Mouse (Mus musculus): ENCODE measurements around the gene Btk. TPM values are rescaled to one million over a fixed set of nuclear protein-coding genes. Genes with fewer than 3 reads are reported as not detected.

Btk gene
- total RNA-seq (2022), result under 1 TPM in 2 of 4 experiments, not detected in 2; 0.22 to 0.27 TPM

DNA sequence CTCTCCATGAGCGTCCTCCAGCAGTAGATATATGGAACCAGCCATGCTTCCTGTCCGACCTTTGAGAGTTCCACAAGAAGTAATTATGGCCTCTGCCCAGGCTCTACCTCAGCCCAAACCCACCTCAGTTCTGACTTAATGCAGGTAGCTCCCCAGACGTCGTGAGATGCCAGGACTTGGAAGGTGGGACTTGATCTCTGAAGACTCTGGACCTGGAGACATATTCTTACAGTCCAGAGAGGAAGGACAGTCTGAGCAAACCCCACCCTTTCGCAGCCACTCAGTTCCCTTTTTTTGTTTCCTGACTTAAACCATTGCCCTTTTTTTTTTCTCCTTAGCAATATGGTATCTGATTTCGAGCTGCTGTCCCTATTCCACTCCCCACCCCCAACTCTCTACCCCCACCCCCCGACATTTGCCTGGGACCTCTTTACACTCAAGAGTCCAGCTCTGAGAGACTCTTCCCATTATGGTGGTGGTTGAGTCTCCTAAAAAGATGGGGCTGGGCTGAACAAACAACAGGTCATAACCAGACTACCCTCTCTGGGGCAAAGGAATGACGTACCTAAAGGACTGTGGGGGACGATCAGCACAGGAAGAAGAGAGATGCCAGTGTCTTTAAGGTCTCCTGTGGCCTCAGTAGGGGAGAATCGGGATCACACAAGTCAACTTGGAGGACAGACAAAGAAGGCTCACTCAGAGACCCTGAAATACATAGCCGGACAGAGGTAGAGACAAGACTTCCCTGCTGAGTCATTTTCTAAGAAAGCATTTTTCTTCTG, at the start of gene Btk:
Gene Btk, minus strand, starts transcription at position 683 of the 782 bp plus-strand sequence.
- no peak for DNase-seq (ENCODE audit: low spot score in 2 of 2)

DNA sequence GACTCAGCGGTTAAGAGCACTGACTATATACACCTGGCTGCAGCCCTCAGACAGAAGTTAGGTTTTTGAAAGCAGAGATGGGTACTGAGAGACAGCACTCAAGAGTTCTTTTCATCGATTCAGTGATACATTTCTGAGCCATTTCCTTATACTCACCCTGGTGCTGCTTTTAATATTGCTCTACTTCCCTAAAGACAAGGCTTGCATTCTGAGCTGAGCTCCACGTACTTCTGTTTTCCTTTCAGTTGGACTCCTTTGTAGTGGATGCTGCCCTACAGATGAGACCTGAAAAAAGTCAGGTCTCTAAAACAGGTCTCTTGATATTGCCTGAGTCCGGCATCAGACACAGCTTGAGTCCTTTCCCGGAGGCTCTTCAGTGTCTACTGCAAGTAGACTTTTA, 49.3 kb upstream of the Btk start:
- DNase-seq (ENCODE audit: low spot score in 2 of 2), result no peak

DNA sequence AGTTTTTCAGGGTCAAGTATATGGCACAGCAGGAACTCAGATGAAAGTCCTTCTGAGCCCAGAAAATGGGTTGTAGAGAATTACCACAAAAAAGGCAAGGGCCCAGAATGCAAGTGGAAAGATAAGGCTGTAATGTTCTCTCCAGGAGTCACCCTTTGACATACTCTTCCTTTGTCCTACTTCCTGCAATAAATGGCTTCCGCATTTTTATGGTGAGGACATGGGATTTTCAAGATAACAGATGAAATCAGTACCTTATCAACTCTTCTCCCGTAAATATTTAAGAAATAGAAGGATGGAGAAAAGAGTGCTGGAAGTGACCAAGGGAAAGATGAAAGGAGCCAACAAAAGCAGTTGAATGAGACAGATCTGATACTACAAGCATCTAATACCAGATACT, 44.8 kb upstream of the Btk start:
- no peak for DNase-seq (ENCODE audit: low spot score in 2 of 2)

DNA sequence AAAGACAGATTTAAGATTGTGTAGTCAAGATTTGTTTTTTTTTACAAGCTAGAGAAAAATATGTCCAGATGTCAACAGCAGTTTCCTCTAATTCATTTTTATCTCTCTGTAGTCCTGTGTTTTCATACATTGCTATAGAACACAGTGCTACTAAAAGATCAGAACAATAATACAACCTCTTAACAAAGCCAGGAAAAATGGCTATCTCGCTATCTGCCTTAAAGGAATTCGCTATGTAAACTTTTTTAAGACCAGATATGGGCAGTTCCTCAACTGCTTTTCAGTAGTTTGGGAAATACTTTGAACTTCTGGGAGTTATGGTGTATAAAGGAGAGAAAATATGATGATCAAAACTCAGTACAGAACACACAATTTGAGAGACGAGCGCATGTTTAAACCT, 40.0 kb upstream of the Btk start:
- DNase-seq (ENCODE audit: low spot score in 2 of 2), result no peak

DNA sequence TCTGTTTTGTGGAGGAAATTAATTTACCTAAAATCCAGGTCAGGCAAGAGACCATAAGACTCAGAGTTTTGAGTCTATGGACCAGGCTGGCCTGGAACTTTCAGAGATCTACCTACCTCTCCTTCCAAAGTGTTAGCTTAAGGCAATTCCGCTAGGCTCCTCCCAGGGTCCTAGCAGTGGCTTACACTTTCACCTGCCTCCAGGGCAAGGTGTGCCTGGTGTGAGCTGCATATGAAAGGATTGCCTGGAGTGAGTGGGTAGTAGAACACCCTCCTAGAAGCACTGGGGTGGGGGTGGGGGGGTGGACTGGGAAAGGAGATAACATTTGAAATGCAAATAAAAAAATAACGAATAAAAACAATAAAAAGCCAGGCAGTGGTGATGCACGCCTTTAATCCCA, 38.3 kb upstream of the Btk start:
- DNase-seq (ENCODE audit: low spot score in 2 of 2), result no peak

DNA sequence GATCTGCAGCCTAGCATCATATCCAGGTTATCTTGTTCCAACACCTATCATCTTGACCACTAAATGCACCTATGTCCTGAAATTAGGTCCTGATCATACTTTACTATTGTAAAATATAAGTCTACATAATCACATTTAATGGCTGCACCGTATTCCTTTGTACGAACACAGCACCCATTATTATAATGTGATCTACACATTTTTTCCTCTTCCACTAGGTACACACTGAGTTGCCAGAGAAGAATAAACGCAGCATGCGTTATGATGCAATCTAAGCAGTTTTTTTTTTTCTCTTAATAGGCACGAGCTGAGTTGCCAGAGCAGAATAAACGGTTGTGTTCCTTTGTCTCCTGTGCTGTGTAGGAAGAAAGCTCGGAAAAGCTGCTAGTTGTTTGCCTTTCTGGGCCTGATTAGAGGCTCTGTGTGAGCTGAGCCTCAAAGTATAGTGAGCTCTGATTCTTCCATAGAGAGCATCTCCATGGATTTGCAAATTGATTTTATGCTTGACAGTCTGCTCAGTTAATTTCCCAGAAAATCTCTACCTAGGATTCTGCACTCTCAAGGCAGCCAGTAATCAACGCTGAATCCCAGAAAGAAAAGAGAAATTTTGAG, 37.0 kb upstream of the Btk start:
- DNase-seq (ENCODE audit: low spot score in 2 of 2), result no peak

DNA sequence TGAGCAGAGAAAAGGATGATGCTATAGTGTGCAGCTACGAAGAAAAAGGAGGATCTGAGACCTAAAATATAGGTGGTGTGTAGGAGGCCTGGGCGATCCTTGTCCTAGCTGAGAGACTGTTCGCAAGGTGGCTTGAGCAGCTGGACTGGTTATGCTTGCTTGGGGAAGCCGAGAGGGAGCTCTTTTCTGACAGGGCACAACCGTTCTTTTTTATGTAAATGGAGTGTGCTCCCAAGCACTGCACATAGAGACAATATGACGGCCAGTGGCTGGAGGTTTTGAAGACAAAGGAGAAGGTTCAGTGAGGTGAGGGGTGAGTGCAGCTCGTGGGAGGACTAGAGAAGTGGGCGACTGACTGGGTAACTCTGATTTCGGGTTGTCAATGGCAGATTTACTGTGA, 36.3 kb upstream of the Btk start:
- DNase-seq (ENCODE audit: low spot score in 2 of 2), result no peak

DNA sequence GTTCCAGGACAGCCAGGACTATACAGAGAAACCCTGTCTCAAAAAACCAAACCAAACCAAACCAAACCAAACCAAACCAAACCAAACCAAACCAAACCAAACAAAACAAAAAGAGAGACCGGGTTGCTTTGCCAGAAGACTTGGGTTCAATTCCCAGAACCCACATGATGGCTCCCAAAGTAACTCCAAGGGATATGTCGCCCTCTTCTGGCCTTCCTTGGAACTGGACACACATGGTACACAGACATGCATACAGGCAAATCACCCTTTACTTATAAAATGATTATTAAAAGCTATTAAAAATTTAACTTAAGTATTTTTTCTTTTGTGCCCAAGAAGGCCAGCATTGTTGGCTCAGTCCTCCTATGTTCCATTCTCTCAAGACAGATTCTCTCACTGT, 30.9 kb upstream of the Btk start:
- DNase-seq (ENCODE audit: low spot score in 2 of 2), result no peak

DNA sequence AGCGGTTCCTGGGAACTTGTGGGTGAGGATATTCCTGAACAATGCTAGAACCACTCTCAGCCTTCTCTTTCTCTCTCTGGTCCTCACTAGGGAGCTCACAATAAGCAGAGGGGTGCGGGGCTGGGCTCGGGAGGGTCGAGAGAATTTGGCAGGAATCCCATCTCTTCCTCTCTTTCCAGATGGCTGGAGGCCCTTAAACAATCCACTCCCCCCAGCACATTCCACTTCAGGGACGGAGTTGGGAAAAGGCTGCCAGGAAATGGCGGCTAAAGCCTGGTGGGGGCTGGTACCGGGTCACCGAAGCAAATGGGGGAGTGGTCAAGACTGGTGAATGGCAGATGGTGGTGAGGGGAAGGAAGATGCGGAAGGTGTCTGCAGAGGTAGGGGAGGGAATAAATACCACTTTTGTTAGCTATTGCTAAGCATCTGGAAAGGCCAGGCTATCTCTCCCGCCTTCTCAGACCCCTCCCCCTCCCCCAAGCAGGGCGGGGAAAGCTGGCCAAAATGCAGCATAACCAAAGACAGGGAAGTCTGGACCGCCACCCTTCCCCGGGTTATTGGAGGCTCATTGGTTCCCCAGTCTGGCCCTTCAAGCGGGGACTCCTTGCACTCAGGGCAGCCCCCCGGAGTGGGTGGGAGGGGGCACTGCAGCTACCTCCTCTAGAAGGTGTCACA, 29.1 kb upstream of the Btk start:
- DNase-seq (ENCODE audit: low spot score in 2 of 2), result peak; percentile 5 to 28

DNA sequence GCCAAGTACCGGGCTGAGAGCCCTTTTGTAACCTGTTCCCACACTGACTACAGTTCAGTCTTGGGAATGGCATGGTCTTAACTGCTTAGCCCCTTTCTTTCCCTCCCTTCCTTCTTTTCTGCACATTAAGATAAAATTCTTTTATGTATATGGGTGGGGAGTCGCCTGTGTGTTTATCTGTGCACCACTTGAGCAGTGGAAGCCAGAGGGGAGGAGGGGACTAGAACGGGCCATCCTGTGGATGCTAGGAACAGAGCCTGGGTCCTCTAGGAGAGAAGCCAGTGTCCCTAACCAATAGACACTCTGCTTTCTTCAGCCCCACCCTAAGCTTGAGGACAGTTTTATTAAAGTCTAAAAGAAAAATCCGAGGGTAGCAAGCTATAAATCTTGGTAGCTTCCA, 27.6 kb upstream of the Btk start:
- DNase-seq (ENCODE audit: low spot score in 2 of 2), result no peak

DNA sequence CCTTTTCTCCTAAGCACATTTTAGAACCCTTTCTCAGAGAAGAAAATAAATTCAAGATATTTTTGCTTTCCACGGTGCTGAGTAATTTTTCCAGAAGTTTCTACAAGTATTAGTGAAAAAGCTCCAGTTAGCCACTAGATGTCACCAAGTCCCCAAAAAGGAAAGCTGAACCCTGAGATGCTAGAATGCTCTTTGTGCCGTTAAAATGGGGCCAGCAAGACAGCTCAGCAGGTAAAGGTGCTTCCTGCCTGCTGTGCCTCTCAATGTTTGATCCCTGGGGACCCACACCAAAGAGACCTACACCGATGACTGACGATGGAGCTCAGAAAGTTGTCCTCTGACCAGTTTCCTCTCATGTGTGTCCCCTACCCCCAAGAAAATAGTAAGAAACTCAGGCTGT, 26.1 kb upstream of the Btk start:
- no peak for DNase-seq (ENCODE audit: low spot score in 2 of 2)

DNA sequence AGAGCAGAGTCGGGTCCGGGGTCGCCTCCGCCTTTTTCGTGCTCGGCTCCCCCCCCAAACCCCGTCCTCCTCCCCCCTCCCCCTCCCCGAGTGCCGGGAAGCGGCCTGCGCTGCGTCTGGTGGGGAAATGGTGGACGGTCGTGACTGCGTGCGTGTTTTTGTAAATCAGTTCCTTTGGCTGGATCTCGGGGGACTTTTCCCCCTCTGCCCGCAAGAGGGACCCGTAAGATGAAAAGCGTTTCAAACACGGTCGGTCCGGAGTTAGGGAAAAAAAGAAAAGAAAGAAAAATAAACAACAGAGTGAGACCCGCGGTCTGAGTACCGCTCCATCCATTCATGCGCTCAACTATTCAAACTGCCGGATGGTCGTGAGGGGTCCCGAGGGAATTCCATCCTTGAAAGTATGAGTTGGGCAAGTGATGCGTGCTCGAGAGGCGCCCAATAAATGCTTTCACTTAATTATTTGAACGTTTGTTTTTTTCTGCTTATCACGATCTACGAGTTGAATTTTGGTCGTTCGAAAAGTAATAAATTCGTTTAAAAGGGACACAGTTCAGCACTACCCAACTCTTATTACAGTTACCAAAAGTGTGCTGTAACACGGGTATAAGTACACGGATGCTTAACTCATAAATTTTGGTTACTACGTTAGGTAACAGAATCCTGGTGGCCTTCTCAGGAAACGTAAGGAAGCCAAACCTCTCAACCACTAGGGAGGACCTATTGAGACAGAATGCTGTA, 18.2 kb upstream of the Btk start:
- DNase-seq (ENCODE audit: low spot score in 2 of 2), result no peak

DNA sequence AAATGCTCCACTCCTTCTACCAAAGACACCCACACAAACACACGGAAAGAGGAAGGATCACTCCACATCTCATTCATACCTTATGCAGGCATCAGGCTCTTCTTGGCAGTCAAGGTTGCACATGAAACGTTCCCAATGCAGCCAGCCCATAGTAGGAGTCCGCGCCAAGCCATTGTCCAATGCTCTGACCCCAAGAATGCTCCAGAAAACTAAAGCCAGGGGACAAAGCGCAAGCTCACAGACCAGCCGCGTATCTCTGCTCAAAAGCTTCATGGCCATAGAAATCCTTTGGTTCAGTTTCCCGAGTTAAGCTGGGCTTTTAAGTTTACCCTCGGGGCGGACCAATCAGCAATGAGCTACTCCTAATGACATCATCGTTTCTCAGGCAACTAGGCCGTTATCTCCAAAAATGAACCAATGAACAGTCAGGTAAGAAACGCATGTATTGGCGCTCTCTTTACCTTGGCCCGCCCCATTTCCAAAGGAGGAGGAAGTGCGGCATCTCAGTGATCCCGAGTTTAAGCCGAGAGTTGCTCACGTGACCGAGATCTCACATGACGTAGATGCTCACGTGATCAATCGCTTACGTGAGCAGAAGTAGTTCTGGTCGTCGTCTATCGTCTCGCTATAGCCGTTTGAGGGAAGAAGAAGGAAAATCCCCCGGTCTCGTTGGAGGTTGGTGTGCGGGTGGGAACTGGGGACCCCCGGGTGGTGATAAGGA, 17.4 kb upstream of the Btk start, which contains the start of the genes Gla and Hnrnph2:
Gene Gla, minus strand, starts transcription at position 467 of the 721 bp plus-strand sequence.
Gene Hnrnph2, plus strand, starts transcription at position 521 of the 721 bp plus-strand sequence.
- DNase-seq (ENCODE audit: low spot score in 2 of 2), result peak; percentile 85 to 89

DNA sequence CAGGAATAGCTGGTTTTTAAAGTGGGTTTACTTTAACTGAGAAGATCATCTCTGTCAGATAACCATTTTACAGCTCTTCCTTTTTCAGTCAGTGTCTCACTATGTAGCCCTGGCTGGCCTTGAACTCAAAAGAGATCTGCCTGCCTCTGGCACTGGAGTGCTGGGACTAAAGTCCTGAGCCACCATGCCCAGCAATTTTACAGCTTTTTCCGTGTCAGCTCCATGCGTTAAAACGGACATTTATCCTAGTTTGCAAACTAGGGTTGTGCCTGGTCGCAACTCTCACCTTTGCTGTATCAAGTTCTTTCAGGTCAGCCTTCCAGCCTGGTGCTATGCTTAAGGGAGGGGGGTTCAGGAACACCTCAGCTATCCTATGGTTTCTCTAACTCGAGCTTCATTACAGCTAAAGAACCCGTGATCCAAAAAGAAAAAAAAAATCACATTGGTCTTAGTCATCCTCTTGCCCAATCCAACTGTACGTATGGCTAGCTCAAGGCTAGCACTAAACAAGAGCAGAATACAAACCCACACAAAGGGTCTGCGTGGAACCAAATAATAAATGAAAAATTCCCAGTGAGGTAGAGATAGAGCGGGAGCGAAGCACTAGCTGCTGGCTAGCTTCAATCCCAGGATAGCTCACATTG, 16.7 kb upstream of the Btk start:
- DNase-seq (ENCODE audit: low spot score in 2 of 2), result no peak

DNA sequence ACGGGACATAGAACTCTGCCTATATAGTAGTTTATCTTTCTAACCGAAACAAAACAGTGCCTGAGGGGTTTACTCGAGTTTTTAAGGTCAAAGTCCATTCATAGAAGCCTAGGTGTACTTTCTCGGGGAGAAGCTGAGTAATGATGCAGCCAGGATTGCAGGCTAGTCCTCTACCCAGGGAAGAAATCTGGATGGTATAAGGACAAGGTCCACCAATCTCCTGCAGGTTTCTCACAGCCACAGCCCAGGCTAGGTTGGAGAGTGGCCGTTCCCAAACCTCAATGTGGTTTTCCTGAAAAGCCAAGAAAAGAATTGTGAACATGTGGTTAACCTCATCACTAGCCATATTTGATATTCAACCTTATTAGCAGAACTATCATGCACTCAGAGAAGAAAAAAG, 6.5 kb upstream of the Btk start:
- DNase-seq (ENCODE audit: low spot score in 2 of 2), result no peak

DNA sequence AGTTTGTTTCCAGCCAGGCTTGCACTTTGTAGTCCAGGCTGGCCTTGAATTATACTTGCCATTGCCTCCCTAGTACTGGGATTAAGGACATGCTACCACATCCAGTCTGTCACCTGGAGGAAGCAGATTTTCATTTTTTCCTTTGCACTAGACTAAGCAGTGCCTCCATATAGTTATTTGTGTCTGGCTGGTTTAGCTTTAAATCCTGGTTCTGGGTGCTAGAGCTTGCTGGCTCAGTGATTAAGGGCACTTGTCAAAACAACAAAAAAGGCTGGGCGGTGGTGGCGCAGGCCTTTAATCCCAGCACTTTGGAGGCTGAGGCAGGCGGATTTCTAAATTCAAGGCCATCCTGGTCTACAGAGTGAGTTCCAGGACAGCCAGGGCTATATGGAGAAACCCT, 5.6 kb upstream of the Btk start:
- DNase-seq (ENCODE audit: low spot score in 2 of 2), result no peak

DNA sequence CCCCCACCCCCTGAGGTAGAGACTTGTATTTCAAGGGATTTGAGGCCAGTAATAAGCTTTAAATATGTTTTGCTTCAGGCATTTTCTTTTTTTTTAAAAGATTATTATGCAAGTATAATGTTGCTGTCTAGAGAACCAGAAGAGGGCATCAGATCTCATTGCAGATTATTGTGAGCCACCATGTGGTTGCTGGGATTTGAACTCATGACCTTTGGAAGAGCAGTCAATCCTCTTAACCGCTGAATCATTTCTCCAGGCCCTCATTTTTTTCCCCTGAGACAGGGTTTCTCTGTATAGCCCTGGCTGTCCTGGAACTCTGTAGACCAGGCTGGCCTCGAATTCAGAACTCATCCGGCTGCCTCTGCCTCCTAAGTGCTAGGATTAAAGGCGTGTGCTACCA, 4.9 kb upstream of the Btk start:
- DNase-seq (ENCODE audit: low spot score in 2 of 2), result no peak

DNA sequence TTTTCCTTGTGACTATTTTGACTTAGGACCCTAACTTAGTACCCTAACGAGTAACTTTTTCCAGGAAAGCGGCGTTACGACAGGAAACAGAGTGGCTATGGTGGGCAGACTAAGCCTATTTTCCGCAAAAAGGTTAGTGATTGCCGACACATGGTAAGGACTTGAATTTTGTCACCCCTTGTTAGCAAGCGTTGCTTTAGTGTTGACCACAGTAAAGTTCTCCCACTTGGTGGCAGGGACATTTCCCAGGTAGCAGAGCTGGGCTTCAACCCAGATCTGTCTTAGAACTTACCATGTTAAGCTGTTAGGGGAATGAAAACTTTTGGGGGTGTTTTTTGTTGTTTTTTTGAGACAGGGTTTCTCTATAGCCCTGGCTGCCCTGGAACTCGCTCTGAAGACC, 3.1 kb upstream of the Btk start:
- no peak for DNase-seq (ENCODE audit: low spot score in 2 of 2)

DNA sequence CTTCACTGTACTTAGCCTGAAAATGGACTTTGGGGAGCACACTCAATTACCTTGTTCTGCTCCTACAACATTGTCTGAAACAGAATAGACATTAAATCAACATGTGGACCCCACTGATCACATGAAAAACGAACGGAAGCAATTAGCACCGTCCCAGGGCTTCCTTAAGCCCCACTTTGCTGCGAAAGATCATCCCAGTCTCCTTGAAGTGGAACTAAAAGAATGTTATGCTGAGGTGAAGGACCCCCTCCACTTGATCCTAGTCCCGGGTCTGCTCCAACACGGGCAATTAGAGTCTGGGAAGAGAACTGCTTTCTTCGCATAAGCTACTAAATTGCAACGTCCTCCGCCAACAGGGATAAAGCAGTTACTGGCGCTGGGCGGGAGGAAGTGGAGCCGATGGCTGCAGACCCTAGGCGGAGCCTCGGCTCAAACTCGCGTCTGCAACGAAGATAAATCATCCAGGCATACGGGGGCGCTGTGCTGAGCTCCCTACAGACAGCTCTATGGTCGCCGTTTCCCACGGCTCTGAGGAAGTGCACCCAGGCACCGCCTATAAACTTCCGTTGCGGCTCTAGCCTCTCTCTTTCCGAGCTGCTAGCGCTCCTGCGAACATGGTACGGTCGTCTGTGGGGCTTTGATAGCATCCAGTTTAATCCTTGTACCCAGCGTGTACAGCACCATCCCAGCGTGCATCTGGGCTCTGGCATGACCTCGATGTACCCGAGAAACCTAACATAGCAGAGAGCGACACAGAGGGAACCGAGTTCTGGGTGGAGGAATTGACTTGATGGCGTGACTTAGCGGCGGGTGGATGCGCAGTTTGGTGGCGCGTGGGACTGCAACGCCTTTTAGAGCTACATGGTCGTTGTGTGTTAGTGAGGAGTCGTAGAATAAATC, 2.0 kb upstream of the Btk start, which contains the start of gene Rpl36a:
Gene Rpl36a, plus strand, starts transcription at position 552 of the 900 bp plus-strand sequence.
- peak; percentile 61 to 83 for DNase-seq (ENCODE audit: low spot score in 2 of 2)
